Mouse (Mus musculus) thymus, adult 2 months (tissue): ENCODE data around the gene Wdsub1. TPM values are rescaled to one million over a fixed set of nuclear protein-coding genes. Genes with fewer than 3 reads are reported as not detected.
"Not testable (repeated sequence)": the region's sequence is repeated elsewhere in the genome, so short reads cannot be mapped to it uniquely, and the experiment has no call there.

Experiments
- DNase-seq: peaks from one replicate; pipeline ENCODE4 v3.0.0; 2021
- H3K27ac ChIP-seq: fragments of 200-500 bp; 2 replicates; pipeline ENCODE4 v1.5.1; 2012; ENCODE audit warnings: low read length, control low read depth; ENCODE audit not compliant: control insufficient read depth, insufficient read depth
- H3K27me3 ChIP-seq: fragments of 200-500 bp; 2 replicates; pipeline ENCODE4 v1.6.1; 2012; ENCODE audit warnings: mild to moderate bottlenecking, low read length, moderate library complexity, mixed read lengths; ENCODE audit not compliant: control insufficient read depth, insufficient read depth
- H3K36me3 ChIP-seq: fragments of 200-500 bp; 2 replicates; pipeline ENCODE4 v1.6.1; 2012; ENCODE audit warnings: mild to moderate bottlenecking, low read length, moderate library complexity; ENCODE audit not compliant: control insufficient read depth, insufficient read depth
- H3K4me1 ChIP-seq: fragments of 200-500 bp; replicated peaks from 2 replicates; pipeline ENCODE4 v1.6.1; 2012; ENCODE audit warnings: low read length; ENCODE audit not compliant: control insufficient read depth, insufficient read depth
- H3K4me3 ChIP-seq: fragments of 200-500 bp; 2 replicates; pipeline ENCODE4 v1.5.1; 2012; ENCODE audit warnings: mild to moderate bottlenecking, low read length, control low read depth, moderate library complexity; ENCODE audit not compliant: control insufficient read depth, insufficient read depth
- CTCF ChIP-seq: fragments of 200-500 bp; IDR thresholded peaks from 2 replicates; pipeline ENCODE4 v1.5.1; 2012; ENCODE audit warnings: mild to moderate bottlenecking, control low read depth, low read length, moderate library complexity, borderline replicate concordance; ENCODE audit not compliant: control insufficient read depth, poor library complexity, insufficient read depth; ENCODE audit errors: extremely low read depth
- POLR2A ChIP-seq: fragments of 200-500 bp; IDR thresholded peaks from 2 replicates; pipeline ENCODE4 v1.6.1; 2012; ENCODE audit warnings: mild to moderate bottlenecking, low read length, control low read depth, moderate library complexity; ENCODE audit not compliant: control insufficient read depth, poor library complexity, insufficient read depth; ENCODE audit errors: extremely low read depth
- WGBS: fragments of 180-500 bp; shearing (Covaris S2); methylation state at CpG from one replicate; pipeline ENCODE4 v1.1.7; 2018; 5-methylcytosine and 5-hydroxymethylcytosine counted together
- polyA plus RNA-seq: library from polyadenylated mRNA; depleted of rRNA; stranded (reverse); fragments of >200 nt; gene quantifications from 2 replicates; pipeline ENCODE4 v1.2.3, GENCODE M21; 2012

The Wdsub1 gene
- polyA plus RNA-seq, 1 experiment: 46.8 TPM

- Histone ChIP-seq H3K27me3 (no peaks in the 10 kb centered on the region), H3K4me3 (no peak overlapping the region), H3K36me3 (no peaks in the 10 kb centered on the region), H3K27ac (no peak overlapping the region), H3K4me1 (no peaks in the 10 kb centered on the region)
- no peak for DNase-seq
- TF ChIP-seq CTCF: no peak
- TF ChIP-seq POLR2A: no peak
- 98% methylated on average over 6 of the region's 6 CpGs for WGBS
Measured at GRCm38 (mm10) chr2:59862618-59863017, 19.8 kb downstream of the Wdsub1 start.

GRCm38 (mm10) chr2:59854363-59854762 lies 28.0 kb downstream of the Wdsub1 start:
- no peak overlapping the region for H3K27ac ChIP-seq
- no peaks in the 10 kb centered on the region for H3K4me1 ChIP-seq
- TF ChIP-seq POLR2A (no peak), CTCF (no peak)
- no peak for DNase-seq
- H3K36me3 ChIP-seq: no peaks in the 10 kb centered on the region
- H3K4me3 ChIP-seq: no peak overlapping the region
- no peaks in the 10 kb centered on the region for H3K27me3 ChIP-seq
- WGBS: 98% methylated on average over 9 of the region's 9 CpGs

- H3K27ac ChIP-seq: no peak overlapping the region
- no peak for DNase-seq
- no peaks in the 10 kb centered on the region for H3K27me3 ChIP-seq
- H3K4me3 ChIP-seq: no peak overlapping the region
- no peak for TF ChIP-seq CTCF
- no peak for TF ChIP-seq POLR2A
- H3K4me1 ChIP-seq: no peaks in the 10 kb centered on the region
- H3K36me3 ChIP-seq: no peaks in the 10 kb centered on the region
- over 99% methylated on average over 10 of the region's 10 CpGs for WGBS
Measured at GRCm38 (mm10) chr2:59853543-59853942, 28.8 kb downstream of the Wdsub1 start.

GRCm38 (mm10) chr2:59852916-59853315 lies 29.5 kb downstream of the Wdsub1 start:
- WGBS: 98% methylated on average over 11 of the region's 11 CpGs
- H3K36me3 ChIP-seq: no peaks in the 10 kb centered on the region
- no peak overlapping the region for H3K27ac ChIP-seq
- no peaks in the 10 kb centered on the region for H3K4me1 ChIP-seq
- H3K27me3 ChIP-seq: no peaks in the 10 kb centered on the region
- TF ChIP-seq CTCF (no peak), POLR2A (no peak)
- H3K4me3 ChIP-seq: no peak overlapping the region
- no peak for DNase-seq

GRCm38 (mm10) chr2:59851885-59852284 lies 30.5 kb downstream of the Wdsub1 start:
- WGBS: 69% methylated on average over 5 of the region's 5 CpGs
- not testable (repeated sequence) for DNase-seq, H3K27ac ChIP-seq, H3K27me3 ChIP-seq, H3K4me3 ChIP-seq, H3K36me3 ChIP-seq, H3K4me1 ChIP-seq

GRCm38 (mm10) chr2:59843848-59844247 lies 38.5 kb downstream of the Wdsub1 start:
- H3K27ac ChIP-seq: no peak overlapping the region
- no peak overlapping the region for H3K4me3 ChIP-seq
- H3K36me3 ChIP-seq: no peaks in the 10 kb centered on the region; the same call in 1 of the 2 replicates
- WGBS: 95% methylated on average over 6 of the region's 6 CpGs
- peaks cover 4% of the 10 kb centered on the region; the same call in 1 of the 2 replicates for H3K4me1 ChIP-seq
- TF ChIP-seq POLR2A: no peak
- no peak for TF ChIP-seq CTCF
- no peaks in the 10 kb centered on the region for H3K27me3 ChIP-seq
- DNase-seq: no peak

- WGBS: 98% methylated on average over 21 of the region's 21 CpGs
- Histone ChIP-seq H3K27ac (no peak overlapping the region), H3K36me3 (no peaks in the 10 kb centered on the region; the same call in 1 of the 2 replicates), H3K4me1 (peaks cover 4% of the 10 kb centered on the region; the same call in 1 of the 2 replicates), H3K27me3 (no peaks in the 10 kb centered on the region), H3K4me3 (no peak overlapping the region)
- no peak for TF ChIP-seq CTCF
- no peak for TF ChIP-seq POLR2A
- DNase-seq: no peak
Measured at GRCm38 (mm10) chr2:59843156-59843555, 39.2 kb downstream of the Wdsub1 start.
